In genomic region chr4:81573771-81574170, GRCm38 (mm10) we compare ENCODE assay signal across 10 mouse cellular contexts.
DNase-seq lines count a peak whose midpoint lies in the region; ATAC-seq and TF ChIP-seq lines count a peak whose summit lies in the region.
"Had no signal": no experiment of that assay in that cellular context is flagged by ENCODE, and none has a peak within 500 bp of the region (broad histone marks: within the 10 kb centered on the region; RNA-seq: fewer than 3 reads in every experiment).

No protein-coding gene starts in this region.

- H3K9me3 ChIP-seq in heart, embryonic 10.5 days = no peaks in the 10 kb centered on the region
- H3K9me3 ChIP-seq in hindbrain, embryonic 16.5 days (ENCODE audit: control insufficient read depth, low read length) = no peaks in the 10 kb centered on the region
- H3K9me3 ChIP-seq: embryonic facial prominence, embryonic 13.5 days had no signal

- no peaks in the 10 kb centered on the region for H3K79me2 ChIP-seq in heart, adult 2 months (replicated peaks; ENCODE audit: control insufficient read depth, insufficient read depth, low read length)

- H3K4me1 ChIP-seq in heart, adult 2 months (ENCODE audit: control insufficient read depth, insufficient read depth, low read length) = no peaks in the 10 kb centered on the region
- peaks cover 3% of the 10 kb centered on the region; the same call in 1 of the 2 replicates for H3K4me1 ChIP-seq in heart, embryonic 10.5 days
- H3K4me1 ChIP-seq in hindbrain, embryonic 16.5 days (ENCODE audit: control insufficient read depth, insufficient read depth, low read depth, low read length) = no peaks in the 10 kb centered on the region

- peaks cover 2% of the 10 kb centered on the region; the same call in 1 of the 2 replicates for H3K36me3 ChIP-seq in heart, adult 2 months (ENCODE audit: control insufficient read depth, insufficient read depth, low read length)
- H3K36me3 ChIP-seq in heart, embryonic 10.5 days = no peaks in the 10 kb centered on the region
- H3K36me3 ChIP-seq in hindbrain, embryonic 16.5 days (ENCODE audit: control insufficient read depth, insufficient read depth, low read length) = no peaks in the 10 kb centered on the region
- H3K36me3 ChIP-seq: embryonic facial prominence, embryonic 13.5 days had no signal

- 0 out of 2 replicates have a peak, but pooled peaks have one; percentile 52 for TF ChIP-seq EP300 in heart, adult 2 months (IDR thresholded peaks at IDR 0.05; ENCODE audit: insufficient read depth, low read depth, low read length)

- no peaks in the 10 kb centered on the region for H3K27me3 ChIP-seq in heart, adult 2 months (ENCODE audit: control insufficient read depth, insufficient read depth, low read length)
- no peaks in the 10 kb centered on the region for H3K27me3 ChIP-seq in heart, embryonic 10.5 days (ENCODE audit: insufficient read depth, poor library complexity, severe bottlenecking)
- H3K27me3 ChIP-seq in hindbrain, embryonic 16.5 days (replicated peaks; ENCODE audit: control insufficient read depth, insufficient read depth, low read length) = no peaks in the 10 kb centered on the region
- H3K27me3 ChIP-seq: embryonic facial prominence, embryonic 13.5 days had no signal

- peak; percentile 92 for ATAC-seq in cerebellum, adult (ENCODE audit: insufficient number of reproducible peaks, low FRiP score, low TSS enrichment)
- peak; percentile 92 for ATAC-seq in hindbrain, embryonic 16.5 days
- no peak for ATAC-seq in erythroblast, adult 5-6 weeks (replicated peaks; ENCODE audit: low FRiP score, poor library complexity, severe bottlenecking)
- no peak for ATAC-seq in megakaryocyte progenitor cell, adult 5-6 weeks (replicated peaks; ENCODE audit: poor library complexity)

- no peak for TF ChIP-seq CTCF in heart, adult 2 months (IDR thresholded peaks at IDR 0.05)
- no peak for TF ChIP-seq CTCF in left cerebral cortex, adult 2 months (IDR thresholded peaks at IDR 0.05)

- DNase-seq in heart, adult 2 months = peak; percentile 51 to 73
- DNase-seq in heart, embryonic 10.5 days (ENCODE audit: low spot score) = no peak
- peak; percentile 87 to 92 for DNase-seq in cerebellum, postnatal 10 days
- DNase-seq in left cerebral cortex, adult 2 months (ENCODE audit: extremely low spot score in 1 of 2, low spot score in 2 of 2) = no peak

- no peak for TF ChIP-seq POLR2A in heart, adult 2 months (IDR thresholded peaks at IDR 0.05; ENCODE audit: insufficient read depth, low read depth, low read length)

- peak overlapping the region; percentile 26; the same call in 1 of the 2 replicates for H3K27ac ChIP-seq in heart, adult 2 months
- H3K27ac ChIP-seq in heart, embryonic 10.5 days = no peak overlapping the region
- peak overlapping the region; percentile 52; the same call in 1 of the 2 replicates for H3K27ac ChIP-seq in hindbrain, embryonic 16.5 days (ENCODE audit: low read depth, low read length)
- no peak overlapping the region for H3K27ac ChIP-seq in left cerebral cortex, adult 2 months
- H3K27ac ChIP-seq: embryonic facial prominence, embryonic 13.5 days; liver, embryonic 14.5 days had no signal

- H3K4me3 ChIP-seq in heart, adult 2 months = no peak overlapping the region
- no peak overlapping the region for H3K4me3 ChIP-seq in heart, embryonic 10.5 days
- H3K4me3 ChIP-seq in hindbrain, embryonic 16.5 days (ENCODE audit: low read length) = no peak overlapping the region
- no peak overlapping the region for H3K4me3 ChIP-seq in left cerebral cortex, adult 2 months
- H3K4me3 ChIP-seq: embryonic facial prominence, embryonic 13.5 days had no signal

- 37% methylated on average over 5 of the region's 5 CpGs for WGBS in heart, adult 2 months
- 55% methylated on average over 5 of the region's 5 CpGs for whole genome bisulfite sequencing in heart, embryonic 10.5 days
- 26% methylated on average over 5 of the region's 5 CpGs for WGBS in hindbrain, embryonic 16.5 days

- intact Hi-C loops in heart, adult 2 months (cut with DNase I) = no loop called here
- intact Hi-C loops in left cerebral cortex, adult 2 months (cut with DNase I) = no loop called here

- no peak overlapping the region; the same call in 1 of the 2 replicates for H3K4me2 ChIP-seq in hindbrain, embryonic 16.5 days (ENCODE audit: low read length)
- H3K4me2 ChIP-seq: embryonic facial prominence, embryonic 13.5 days had no signal

- H3K9ac ChIP-seq in heart, adult 2 months (ENCODE audit: low read depth, low read length) = no peak overlapping the region
- H3K9ac ChIP-seq in hindbrain, embryonic 16.5 days (ENCODE audit: low read depth, low read length) = no peak overlapping the region
- H3K9ac ChIP-seq: embryonic facial prominence, embryonic 13.5 days; liver, embryonic 14.5 days had no signal

Comparison
In these comparisons a context has a peak if more than half of its experiments do, and no peak if none do; other contexts are left out.
1. DNase-seq: peak in heart, adult 2 months (2 of 2) and cerebellum, postnatal 10 days (2 of 2); none in heart, embryonic 10.5 days (single experiment) and left cerebral cortex, adult 2 months (0 of 2).
2. H3K27ac ChIP-seq: peak in heart, adult 2 months (single experiment) and hindbrain, embryonic 16.5 days (single experiment); none in heart, embryonic 10.5 days (single experiment) and left cerebral cortex, adult 2 months (single experiment).
3. ATAC-seq: peak in cerebellum, adult (single experiment) and hindbrain, embryonic 16.5 days (single experiment); none in erythroblast, adult 5-6 weeks (single experiment) and megakaryocyte progenitor cell, adult 5-6 weeks (single experiment).